Mouse (Mus musculus): ENCODE results near the gene Ttf2. TPM values are rescaled to one million over a fixed set of nuclear protein-coding genes. Genes with fewer than 3 reads are reported as not detected.

Gene Ttf2
- polyA plus RNA-seq, 1 experiment from 2014 or later: 8.5 TPM

GRCm38 (mm10) chr3:100892383-100893335 lies 76.8 kb downstream of the Ttf2 start:
- TF ChIP-seq CTCF (IDR thresholded peaks at IDR 0.05; ENCODE audit: low read depth): no peak
- Histone ChIP-seq H3K36me3 (ENCODE audit: insufficient read depth, low read length) (no peaks in the 10 kb centered on the region), H3K4me1 (replicated peaks; ENCODE audit: insufficient read depth, low read length) (no peaks in the 10 kb centered on the region; the same call in 1 of the 2 replicates), H3K4me3 (replicated peaks; ENCODE audit: low read depth, low read length) (no peak overlapping the region), H3K9ac (ENCODE audit: low read depth, low read length) (no peak overlapping the region), H3K9me3 (replicated peaks; ENCODE audit: low read length) (no peaks in the 10 kb centered on the region), H3K27me3 (ENCODE audit: insufficient read depth, low read length) (no peaks in the 10 kb centered on the region), H3K27ac (no peak overlapping the region), H3K4me2 (ENCODE audit: low read length) (no peak overlapping the region)
- no peak for DNase-seq (ENCODE audit: low spot score)
- WGBS: 53% methylated on average over 11 of the region's 11 CpGs
- ATAC-seq (replicated peaks; ENCODE audit: low FRiP score, low read depth): no peak

DNA sequence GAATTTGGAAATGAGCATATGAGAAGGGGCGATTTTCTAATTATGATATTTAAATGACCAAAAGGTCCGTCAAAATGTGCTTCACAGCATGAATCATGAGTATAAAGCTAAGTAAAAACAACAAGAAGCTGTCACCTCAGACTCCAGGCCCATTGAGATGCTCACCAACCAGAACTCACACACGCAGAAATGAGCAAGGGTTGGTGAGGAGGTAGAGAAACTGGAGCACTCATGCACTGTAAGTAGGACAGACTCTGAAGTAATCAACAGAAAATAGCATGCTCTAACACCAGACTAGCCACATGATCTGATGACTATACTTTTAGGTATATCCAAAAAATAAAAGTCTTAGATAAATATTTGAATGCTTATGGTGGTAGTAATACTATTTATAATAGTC lies 79.1 kb downstream of the Ttf2 start:
- H3K4me3 ChIP-seq (replicated peaks; ENCODE audit: low read depth, low read length): no peak overlapping the region
- no peaks in the 10 kb centered on the region for H3K9me3 ChIP-seq (replicated peaks; ENCODE audit: low read length)
- DNase-seq (ENCODE audit: low spot score) (no peak), ATAC-seq (replicated peaks; ENCODE audit: low FRiP score, low read depth) (no peak)
- H3K27ac ChIP-seq: no peak overlapping the region
- H3K27me3 ChIP-seq (ENCODE audit: insufficient read depth, low read length): no peaks in the 10 kb centered on the region
- no peak overlapping the region for H3K9ac ChIP-seq (ENCODE audit: low read depth, low read length)
- H3K4me1 ChIP-seq (replicated peaks; ENCODE audit: insufficient read depth, low read length): no peaks in the 10 kb centered on the region; the same call in 1 of the 2 replicates
- H3K4me2 ChIP-seq (ENCODE audit: low read length): no peak overlapping the region
- WGBS: 88% methylated on average over 3 of the region's 3 CpGs
- H3K36me3 ChIP-seq (ENCODE audit: insufficient read depth, low read length): no peaks in the 10 kb centered on the region
- TF ChIP-seq CTCF (IDR thresholded peaks at IDR 0.05; ENCODE audit: low read depth): no peak

- H3K27me3 ChIP-seq (ENCODE audit: insufficient read depth, low read length): no peaks in the 10 kb centered on the region
- WGBS: 83% methylated on average over 1 of the region's 1 CpGs
- no peak overlapping the region for H3K27ac ChIP-seq
- no peak overlapping the region for H3K4me3 ChIP-seq (replicated peaks; ENCODE audit: low read depth, low read length)
- no peaks in the 10 kb centered on the region for H3K9me3 ChIP-seq (replicated peaks; ENCODE audit: low read length)
- TF ChIP-seq CTCF (IDR thresholded peaks at IDR 0.05; ENCODE audit: low read depth): no peak
- no peak overlapping the region for H3K4me2 ChIP-seq (ENCODE audit: low read length)
- no peak for DNase-seq (ENCODE audit: low spot score)
- no peak for ATAC-seq (replicated peaks; ENCODE audit: low FRiP score, low read depth)
- no peak overlapping the region for H3K9ac ChIP-seq (ENCODE audit: low read depth, low read length)
- no peaks in the 10 kb centered on the region for H3K36me3 ChIP-seq (ENCODE audit: insufficient read depth, low read length)
- no peaks in the 10 kb centered on the region; the same call in 1 of the 2 replicates for H3K4me1 ChIP-seq (replicated peaks; ENCODE audit: insufficient read depth, low read length)
Measured at GRCm38 (mm10) chr3:100889234-100889633, 80.2 kb downstream of the Ttf2 start.

Other genes with a start within 250 kb of the Ttf2 start
- 0.46 and 0.55 TPM in 2 replicates for gene Vtcn1, start 144.2 kb downstream of the Ttf2 start, polyA plus RNA-seq (2015; fragmentation: Nextera tagmentation; extraction: Ambion mirVana)
- gene Trim45, start 47.5 kb downstream of the Ttf2 start, polyA plus RNA-seq (2015; fragmentation: Nextera tagmentation; extraction: Ambion mirVana): 4.9 and 5.5 TPM in 2 replicates
- 0.19 TPM in 1 of 2 replicates, not detected in the other for gene Cd101, start 59.9 kb upstream of the Ttf2 start, polyA plus RNA-seq (2015; fragmentation: Nextera tagmentation; extraction: Ambion mirVana)
- 2.1 and 2.5 TPM in 2 replicates for gene Ptgfrn, start 140.6 kb upstream of the Ttf2 start, polyA plus RNA-seq (2015; fragmentation: Nextera tagmentation; extraction: Ambion mirVana)